Mouse (Mus musculus): ENCODE results near the gene Chm.

Chm gene

GRCm38 (mm10) chrX:113185230-113185985, at the start of gene Chm:
Gene Chm (minus strand): TSS chrX:113185517.
- peak; percentile 75 for DNase-seq (ENCODE audit: low read depth, low spot score)

- no peak for DNase-seq (ENCODE audit: low read depth, low spot score)
These were observed 8.6 kb upstream of the Chm start for GRCm38 (mm10) chrX:113193901-113194300.

- no peak for DNase-seq (ENCODE audit: low read depth, low spot score)
These were observed 618 bp downstream of the Chm start for GRCm38 (mm10) chrX:113184569-113185229.

GRCm38 (mm10) chrX:113180856-113181255, 4.5 kb downstream of the Chm start:
- DNase-seq (ENCODE audit: low read depth, low spot score) = peak; percentile 73

- no peak for DNase-seq (ENCODE audit: low read depth, low spot score)
These were observed 12.6 kb downstream of the Chm start for GRCm38 (mm10) chrX:113172766-113173165.

GRCm38 (mm10) chrX:113172271-113172670, 13.0 kb downstream of the Chm start:
- DNase-seq (ENCODE audit: low read depth, low spot score) = no peak

GRCm38 (mm10) chrX:113160268-113160860, 25.0 kb downstream of the Chm start:
- no peak for DNase-seq (ENCODE audit: low read depth, low spot score)

GRCm38 (mm10) chrX:113084171-113084570, 101.1 kb downstream of the Chm start:
- DNase-seq (ENCODE audit: low read depth, low spot score) = no peak

GRCm38 (mm10) chrX:113076053-113076452, 109.3 kb downstream of the Chm start:
- DNase-seq (ENCODE audit: low read depth, low spot score) = no peak

- DNase-seq (ENCODE audit: low read depth, low spot score) = no peak
These were observed 110.5 kb downstream of the Chm start for GRCm38 (mm10) chrX:113074823-113075222.

GRCm38 (mm10) chrX:113003621-113004020, 181.7 kb downstream of the Chm start:
- DNase-seq (ENCODE audit: low read depth, low spot score) = no peak

- DNase-seq (ENCODE audit: low read depth, low spot score) = no peak
These were observed 183.1 kb downstream of the Chm start for GRCm38 (mm10) chrX:113002192-113002591.
